Mouse (Mus musculus) WW6 (cell line): ENCODE results near the gene Nmnat3.

Experiments used
- DNase-seq: peaks from one replicate; pipeline ENCODE4 v3.0.0-alpha.2; 2013; ENCODE audit warnings: low read depth, low spot score

Gene Nmnat3

DNA sequence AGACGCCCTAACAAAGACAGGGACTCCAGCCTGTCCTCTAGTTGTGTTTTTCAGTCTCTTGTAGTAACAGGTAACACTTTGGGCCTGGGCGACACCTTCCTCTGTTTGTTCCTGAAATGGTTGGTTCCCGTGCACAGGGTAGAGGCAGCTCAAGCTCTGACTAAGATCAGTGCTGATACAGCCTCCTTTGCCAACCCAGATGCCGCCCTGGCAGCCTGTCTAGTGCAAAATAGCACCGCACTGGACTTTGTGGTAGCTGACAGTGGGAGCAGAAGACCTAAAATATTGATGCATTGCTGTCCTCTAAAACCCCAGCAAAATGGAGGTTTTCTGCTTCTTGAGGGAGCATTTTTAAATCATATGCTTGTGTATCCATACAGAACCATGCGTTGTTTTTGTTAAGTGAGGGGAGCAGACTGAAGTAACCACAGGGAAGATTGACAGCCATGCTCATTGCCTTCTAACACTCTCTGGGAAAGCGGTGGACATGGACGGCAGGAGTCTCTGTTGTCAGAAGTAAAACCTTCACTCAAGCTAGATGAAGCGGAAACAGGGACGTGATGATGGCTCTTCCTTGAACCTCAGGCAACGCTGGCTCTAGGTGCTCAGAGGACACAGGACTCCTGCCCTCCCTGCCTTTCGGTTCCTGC, 24.2 kb downstream of the Nmnat3 start:
- no peak for DNase-seq

DNA sequence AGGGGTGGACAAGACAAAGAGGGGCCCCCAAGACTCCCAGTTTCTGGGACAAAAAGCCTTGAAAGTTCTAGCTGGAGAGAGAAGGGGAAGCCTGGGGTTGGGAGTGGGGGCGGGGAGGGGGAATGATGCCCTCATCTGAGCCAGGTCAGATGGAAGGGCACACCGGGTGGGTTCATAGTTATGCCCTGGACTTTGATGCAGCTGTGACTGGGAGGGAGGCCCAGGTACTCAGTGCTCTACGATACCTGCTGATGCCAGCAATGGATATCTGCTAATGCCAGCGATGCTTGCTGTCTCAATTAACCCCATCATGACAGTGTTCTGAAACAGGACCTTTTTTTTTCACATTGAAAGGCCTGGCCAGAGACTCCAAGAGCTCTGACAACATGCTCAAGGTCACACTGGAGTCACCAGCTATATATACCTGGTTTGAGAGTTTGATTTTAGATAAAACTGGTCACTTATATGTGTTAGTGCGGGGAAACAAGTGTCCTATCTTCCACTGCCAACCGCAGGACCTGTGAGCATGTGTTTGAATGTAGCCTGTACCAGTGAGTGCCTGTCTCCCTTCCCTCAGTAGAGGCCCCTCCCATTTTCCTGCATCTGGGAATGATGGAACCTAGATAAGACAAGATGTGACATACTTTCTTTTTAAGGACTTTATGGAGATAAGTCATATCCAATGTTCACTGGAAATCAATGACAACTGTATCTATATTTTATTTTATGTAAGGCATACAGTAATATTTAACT, 25.6 kb downstream of the Nmnat3 start:
- DNase-seq: no peak

DNA sequence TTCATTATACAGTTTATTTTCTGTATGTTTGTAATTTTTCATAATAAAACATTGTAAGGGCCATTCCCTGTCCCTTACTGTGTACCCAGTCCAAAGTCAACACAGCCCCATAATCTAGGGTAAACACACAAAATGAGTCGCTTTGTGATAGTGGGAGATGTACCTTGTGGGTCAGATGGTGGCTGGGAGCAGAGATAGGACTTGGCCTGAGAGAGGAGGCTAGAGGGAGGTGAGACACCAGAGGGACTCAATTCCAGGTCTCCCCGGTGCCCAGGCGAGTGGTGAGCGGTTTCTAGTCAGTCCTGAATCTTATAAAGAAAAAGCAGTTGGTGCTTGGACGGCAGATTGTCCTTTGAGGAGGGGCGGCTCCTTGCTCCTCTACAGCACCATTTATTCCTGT, 26.4 kb downstream of the Nmnat3 start:
- DNase-seq: no peak

DNA sequence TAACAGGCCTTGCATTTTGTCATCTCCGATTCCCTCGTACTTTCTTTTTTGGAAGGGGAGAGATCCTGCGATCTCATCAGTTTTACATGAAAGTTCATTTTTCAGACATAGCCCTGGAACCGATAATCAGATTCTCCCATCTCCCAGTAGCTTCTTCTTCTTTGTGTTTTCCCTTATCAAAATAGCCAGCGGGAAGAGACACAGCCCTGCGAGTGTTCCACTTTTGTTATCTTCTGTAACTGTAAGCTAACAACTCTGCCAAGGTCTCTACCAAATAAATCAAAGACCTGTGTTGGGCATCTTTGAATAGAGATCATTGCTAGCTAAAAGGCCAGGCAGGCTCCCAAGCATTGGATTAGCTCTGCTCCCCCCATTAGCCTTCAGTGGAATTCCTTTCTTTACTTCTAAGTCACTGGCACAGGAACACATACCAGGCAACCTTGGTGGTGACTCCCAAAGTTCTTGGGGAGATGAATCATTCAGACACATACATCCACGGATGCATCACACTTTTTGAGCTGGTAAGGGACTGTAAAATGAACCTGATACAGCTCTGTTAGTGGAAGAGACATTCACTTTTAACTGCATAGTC, 26.9 kb downstream of the Nmnat3 start:
- DNase-seq: no peak

DNA sequence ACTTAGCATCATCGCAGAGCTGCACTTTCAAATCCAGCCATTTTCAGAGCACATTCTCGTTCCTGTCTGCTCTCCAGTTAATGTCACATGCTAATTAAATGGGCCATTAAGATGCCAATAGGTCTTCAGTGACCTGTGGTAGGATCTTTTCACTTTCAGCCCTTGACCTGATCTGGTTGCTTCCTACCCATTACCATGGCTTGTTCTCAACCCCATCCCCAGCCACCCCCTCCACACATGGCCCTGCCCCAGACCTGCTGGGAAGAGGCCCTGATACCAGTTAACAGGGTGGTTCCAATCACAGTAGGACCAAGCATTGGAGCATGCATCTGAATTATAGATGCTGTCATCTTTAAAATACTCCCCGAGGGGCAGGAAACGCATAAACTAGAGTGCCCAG, 30.7 kb downstream of the Nmnat3 start:
- no peak for DNase-seq

DNA sequence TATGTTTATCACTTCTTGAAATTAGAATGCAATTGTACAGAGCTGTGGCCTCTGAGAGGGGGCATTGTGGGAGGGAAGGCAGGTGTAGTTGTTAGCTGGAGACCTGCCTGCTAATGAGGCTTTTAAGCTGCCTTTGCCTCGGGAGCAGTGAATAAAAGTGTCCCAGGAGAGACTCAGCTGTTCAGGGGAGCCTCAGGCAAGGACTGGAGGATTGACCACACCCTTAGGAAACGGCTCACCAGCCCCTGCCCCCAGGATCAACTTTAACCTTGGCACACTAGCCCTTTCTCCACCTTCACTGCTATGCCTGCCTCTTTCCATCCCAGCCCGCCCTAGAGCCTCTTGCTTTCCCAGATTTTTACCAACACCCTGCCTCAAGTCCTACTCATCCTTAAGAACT, 31.6 kb downstream of the Nmnat3 start:
- no peak for DNase-seq

DNA sequence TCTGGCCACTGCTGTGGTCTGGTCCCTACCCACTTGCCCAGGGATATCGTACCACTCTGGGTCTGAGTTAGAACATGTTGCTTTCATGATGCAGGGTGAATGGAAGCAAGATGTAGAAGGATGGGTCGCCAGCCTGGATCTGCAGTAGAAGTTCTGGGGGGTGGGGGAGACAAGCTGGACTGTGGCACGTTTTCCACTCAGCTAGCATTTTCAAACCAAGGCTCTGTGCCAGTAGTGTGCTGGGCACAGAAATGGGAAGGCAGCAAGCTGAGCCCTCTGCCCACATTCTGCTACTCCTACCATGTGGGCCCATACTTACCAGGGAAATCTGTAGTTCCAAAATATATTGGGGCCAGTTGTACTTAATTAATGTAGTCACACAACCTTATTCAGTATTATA, 33.5 kb downstream of the Nmnat3 start:
- no peak for DNase-seq

DNA sequence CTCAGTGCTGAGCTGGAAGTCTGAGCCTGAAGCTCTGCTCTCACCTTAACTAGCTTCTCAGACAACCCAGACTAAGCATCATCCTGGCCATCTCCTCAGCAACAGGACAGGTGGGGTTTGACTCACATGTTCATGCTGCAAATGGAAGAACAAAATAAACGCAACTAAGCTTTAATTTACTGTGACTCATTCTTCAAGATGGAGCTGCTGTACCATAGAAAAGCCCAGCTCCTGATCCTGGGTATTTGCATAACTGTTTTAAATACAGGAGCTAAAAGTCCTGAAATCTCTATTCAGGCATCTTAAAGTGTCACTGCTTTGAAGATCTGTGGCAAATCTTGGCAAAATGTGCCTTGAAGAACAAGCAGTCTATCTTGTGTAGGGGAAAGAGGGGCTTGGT, 38.9 kb downstream of the Nmnat3 start:
- no peak for DNase-seq

DNA sequence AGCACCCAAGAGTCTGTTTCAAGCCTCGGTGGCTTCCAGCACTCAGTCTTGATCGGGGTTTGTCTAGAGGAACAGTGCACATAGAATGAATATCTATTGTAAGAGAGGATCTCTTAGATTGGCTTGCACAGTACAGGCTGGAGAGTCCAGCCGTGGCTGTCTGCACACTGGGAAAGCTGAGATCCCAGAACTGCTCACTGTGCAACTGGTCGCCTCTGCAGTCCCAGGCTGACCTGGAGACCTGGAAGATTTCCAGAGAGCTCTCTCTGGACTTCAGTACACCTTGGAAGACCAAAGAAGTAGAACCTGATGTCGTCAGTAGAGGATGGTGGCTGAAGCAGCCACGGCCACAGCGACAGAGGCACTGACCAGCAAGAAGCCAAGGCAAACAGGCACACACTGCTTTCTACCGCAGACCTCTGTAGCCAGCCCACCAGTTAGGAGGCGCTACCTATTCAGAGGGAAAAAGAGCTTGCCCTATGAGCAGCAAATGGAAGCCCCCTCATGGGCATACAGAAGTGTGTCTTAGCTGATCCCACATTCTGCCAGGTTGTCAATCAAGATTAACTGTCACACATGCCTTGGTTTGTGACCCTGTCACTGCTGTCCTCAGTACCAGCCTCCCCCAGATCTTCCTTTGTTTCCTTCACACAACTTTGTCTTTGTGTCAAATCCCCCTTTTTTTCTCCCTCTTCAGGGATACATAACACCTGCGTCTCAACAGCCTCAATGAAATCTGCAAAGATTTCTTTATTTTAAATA, 41.4 kb downstream of the Nmnat3 start:
- no peak for DNase-seq

DNA sequence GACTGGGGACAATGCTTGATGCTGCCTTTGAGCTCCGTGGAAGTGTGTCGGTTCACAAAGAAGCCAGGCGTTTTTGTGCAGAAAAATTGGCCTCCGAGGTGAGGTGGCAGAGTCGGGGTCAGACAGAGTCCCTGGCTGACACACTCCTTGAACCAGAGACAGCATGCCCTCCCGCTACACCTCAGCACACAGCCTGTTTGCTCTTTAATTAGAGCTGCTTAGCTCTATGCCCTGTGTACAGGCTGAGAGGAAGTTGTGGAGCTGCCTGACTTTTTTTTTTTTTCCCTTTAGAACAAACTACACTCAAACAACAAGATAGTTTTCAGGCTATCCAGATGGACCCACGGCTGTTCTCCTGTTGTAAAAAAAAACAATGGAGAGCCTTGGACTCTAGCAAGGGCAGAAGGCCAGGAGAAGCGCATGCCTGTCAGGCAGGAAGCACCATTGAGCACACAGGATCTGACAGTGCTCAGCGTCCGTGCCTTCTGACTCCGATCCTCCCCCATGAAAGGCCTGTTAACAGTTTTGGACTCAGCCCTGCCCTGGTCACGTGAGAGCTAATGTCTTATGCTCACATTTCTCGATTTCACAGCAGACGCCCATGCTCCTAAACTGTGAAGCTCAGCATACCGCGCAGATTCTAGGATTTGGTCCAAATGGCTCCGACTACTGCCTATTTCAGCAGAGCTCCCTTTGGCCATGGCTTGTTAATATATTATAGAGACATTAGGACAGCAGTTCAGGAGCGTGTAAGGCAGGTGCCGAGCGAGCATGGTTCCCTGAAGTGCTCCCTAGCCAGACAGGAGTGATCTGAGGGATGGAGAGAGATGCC, 42.3 kb downstream of the Nmnat3 start:
- DNase-seq: no peak

DNA sequence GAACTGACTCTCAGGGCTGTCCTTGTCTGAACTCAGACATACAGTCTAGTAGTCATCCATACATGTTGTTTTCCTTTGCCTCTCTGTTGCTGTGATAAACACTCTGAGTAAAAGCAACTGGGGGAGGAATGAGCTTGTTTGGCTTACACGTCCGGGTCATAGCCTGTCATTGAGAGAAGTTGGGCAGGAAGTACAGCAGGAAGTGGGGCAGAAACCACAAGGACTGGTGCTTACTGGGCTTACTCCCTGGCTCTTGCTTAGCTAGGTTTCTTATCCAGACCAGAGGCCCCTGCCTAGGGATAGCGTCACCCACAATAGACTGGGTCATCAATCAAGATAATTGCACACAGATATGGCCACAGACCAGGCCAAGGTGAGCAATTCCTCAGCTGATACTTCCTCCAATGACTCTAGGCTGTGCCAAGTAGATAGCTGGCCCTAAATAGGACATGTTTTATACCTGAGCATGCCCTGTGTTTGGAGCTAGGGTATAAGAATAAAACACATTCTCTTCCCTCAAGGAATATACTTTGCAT, 46.1 kb downstream of the Nmnat3 start:
- no peak for DNase-seq

DNA sequence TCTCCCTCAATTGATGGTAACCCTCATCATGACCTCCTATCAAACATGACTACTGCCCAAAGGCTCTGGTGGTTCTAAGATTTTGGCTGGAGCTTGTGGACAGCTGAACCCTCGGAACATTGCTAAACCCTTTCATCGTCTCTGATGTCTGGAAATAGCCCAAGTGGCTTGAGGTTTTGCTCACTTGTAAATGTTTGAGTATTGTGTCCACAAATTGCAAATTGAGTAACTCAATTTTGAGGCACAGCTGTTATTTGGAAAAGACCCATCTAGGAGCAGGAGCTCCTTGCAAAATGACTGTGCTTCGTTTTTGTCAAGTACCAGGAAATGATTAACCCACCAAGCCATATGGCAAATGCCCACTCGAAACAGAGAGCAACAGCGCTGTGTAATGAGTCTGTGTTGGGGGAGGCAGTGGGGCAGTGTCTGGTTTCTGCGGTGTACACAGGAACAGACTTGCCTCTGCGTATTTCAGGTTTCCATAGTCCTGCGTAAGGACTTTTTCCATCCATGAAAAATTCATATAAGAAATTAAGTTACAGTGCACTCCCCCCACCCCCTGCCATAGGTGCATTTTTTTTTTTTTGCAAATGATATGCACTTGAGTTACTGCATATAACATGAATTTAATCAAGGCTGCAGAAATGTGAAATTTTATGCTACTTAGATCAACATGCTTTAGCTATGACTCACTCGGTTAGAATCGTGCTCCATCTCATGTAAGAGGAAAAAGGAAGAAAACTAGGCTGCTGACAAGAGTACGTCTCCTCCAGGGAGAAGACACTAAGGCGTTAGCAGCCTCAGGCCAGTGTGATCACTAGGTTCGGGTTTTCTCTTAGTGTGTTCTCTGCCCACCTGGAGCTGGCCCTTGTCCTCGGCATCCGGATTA, 50.9 kb downstream of the Nmnat3 start:
- DNase-seq: no peak

DNA sequence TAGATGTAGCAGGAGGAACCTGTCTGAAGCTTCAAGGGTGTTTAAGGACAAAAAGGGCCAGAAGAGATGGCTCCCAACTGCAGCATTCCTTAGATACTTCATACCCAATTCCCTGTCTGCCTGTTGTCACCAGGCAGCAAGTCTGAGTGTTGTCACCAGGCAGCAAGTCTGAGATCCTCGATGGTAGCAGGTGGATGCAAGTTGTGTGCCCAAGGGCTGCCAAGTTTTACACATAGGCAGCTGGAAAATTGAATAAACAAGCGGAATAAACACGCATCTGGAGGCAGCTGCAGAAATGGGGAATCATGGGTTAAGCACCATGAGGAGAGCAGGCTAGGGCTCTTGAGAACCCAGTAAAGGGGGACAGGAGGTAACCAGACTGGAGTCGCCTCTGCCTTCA, 52.7 kb downstream of the Nmnat3 start:
- no peak for DNase-seq

DNA sequence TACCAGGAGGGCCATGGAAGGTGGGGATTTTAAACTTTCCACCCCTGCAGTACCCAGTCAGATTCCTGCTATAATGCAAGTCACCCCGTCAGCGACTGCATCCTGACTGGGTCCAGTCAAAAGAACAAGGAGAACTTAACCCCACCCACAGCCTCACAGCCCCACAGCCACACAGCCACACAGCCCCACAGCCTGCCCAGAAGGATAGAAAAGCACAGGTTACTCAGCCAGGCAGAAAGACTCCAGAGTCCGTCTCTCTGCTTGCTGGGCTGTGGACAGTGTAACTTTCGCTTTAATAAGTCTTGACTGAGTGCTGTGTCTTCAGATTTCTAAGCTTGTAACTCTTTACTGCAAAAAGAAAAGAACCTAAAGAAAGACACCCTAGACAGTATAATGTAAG, 53.2 kb downstream of the Nmnat3 start:
- no peak for DNase-seq

DNA sequence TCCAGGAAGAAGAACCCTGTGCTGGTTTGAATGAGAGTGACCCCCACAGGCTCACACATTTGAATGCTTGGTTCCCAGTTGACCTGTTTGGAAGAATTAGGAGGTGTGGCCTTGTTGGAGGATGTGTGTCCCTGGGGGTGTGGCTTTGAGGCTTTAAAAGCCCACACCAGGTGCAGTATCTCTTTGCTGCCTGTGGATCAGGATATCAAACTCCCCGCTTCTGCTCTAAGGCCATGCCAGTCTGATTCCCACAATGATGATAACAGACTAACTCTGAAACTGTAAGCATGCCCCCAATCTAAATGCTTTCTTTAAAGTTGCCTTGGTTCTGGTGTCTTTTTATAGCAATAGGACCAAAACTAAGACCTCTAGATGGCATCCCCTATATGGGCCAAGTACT, 58.6 kb downstream of the Nmnat3 start:
- DNase-seq: no peak

DNA sequence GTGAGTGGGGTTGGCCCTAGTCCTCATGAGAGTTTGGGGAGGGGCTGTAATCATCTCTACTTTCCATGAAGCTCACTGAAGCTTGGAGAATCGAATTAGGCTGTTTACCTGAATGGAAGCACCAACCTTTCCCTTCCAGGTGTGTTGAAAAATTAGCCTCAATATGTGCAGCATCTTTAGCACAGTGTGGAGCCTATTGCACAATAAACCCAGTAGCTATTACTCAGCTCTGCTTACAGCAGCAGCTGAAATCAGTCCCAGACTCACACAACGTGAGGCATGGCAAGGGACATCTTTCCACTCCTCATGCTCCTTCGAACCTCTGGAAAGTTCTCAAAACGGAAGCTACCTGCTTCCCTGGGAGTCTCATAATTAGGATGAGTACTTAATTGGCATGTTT, 59.0 kb downstream of the Nmnat3 start:
- DNase-seq: no peak

DNA sequence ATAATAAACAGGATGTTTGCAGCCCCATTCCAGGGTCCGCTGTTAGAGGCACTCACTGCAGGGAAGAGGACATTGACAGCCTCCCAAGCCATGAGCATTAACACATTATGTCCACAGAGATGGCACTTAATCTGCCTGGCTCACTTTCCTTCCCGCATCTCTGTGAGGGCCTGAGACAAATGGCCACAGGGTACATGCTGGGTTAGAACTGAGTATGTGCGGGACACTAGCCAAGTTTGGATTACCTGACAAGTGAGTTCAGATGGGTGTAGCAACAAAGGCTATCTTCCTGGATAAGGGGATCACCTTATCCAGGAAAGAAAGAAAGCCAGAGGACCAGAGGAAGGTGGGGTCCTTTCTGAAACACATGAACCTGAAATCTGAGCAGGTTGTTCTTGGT, 59.8 kb downstream of the Nmnat3 start:
- no peak for DNase-seq

DNA sequence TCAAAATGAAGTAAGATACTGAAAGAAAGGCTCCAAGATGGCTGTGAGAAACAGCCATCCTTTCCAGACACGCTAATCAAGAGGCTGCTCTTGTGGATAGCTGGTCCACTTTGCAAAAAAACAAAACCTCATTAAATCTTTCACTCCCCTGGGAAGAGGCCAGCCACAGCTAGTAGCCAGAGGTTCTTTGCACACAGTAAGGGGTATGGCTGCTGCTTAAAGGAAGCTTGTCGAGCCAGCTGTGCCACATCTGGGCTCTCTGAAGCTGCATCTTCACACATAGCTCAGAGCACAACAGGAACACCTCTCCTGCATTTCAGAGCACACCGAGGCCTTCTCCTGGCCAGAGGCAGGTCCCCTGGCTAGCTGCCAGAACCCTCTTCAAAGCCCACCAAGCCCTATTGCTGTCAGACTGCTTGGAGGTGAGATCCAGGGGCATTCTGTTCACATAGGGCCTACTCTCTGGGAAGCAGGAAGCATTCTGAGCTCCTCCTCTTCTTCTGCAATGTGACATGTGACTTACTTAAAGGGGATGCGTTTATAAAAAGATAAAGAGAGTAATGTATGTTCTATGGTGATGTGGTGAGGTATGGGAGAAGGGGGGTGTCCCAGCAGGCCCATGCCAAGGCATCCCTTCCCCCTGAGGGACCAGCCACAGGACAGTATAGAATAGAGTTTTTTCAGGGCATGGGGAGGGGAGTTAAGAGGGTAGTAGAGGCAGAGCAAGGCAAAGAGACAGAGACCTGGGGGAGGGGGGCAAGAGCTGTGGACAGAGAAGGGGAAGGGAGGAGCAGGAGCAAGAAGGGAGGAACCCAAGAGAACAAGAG, 63.3 kb downstream of the Nmnat3 start:
- DNase-seq: no peak

DNA sequence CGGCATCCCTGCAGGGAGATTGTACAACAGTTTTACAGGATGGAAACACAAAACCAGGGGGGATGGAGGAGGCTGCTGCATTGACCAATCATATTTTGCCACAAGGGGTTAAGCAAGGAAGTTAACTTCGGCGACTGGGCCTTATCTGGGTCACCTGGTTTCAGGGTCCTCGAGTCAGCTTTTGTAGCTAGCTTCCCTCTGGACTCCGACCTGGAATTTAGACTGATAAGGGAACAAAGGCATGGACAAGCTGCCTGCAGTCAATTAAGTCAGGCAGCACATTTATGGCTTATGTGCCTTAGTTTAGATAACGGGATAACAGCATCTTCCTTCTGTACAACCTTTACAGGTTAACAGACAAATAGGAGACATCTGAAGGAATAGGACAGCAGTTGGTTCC, 65.1 kb downstream of the Nmnat3 start:
- no peak for DNase-seq
